30 mouse cellular contexts compared by ENCODE assay signal in the genomic region with DNA sequence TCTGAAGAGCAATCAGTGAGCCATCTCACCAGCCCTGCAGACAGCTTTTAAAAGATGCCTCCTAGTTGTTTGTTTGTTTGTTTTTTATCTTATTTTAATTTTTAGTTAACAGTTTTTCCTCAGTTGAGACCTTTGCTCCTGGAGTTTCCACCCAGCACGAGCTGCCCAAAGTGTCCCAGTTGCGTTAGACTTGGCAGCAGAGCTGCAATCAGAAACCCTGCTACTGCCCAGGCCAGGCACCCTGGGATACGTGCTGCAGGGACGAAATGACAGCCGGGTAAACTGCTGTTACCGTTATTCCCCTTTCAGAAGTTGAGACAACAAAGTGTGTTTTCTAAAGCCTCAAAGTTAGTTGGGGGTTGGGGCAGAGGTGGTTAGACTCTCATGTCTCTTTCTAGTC.
DNase-seq lines count a peak whose midpoint lies in the region; ATAC-seq and TF ChIP-seq lines count a peak whose summit lies in the region.
"Had no signal": no experiment of that assay in that cellular context is flagged by ENCODE, and none has a peak within 500 bp of the region (broad histone marks: within the 10 kb centered on the region; RNA-seq: fewer than 3 reads in every experiment).

No protein-coding gene starts in this region.

- ATAC-seq in kidney, embryonic 15.5 days (replicated peaks; ENCODE audit: low FRiP score) = no peak
- no peak for ATAC-seq in forebrain, embryonic 11.5 days (replicated peaks; ENCODE audit: low FRiP score)
- ATAC-seq in forebrain, embryonic 16.5 days = no peak
- ATAC-seq: forebrain, embryonic 13.5 days; inflammation-experienced regulatory T-cells, adult 6 months; liver, postnatal 0 days; lung, postnatal 0 days; midbrain, embryonic 15.5 days; Patski had no signal

- TF ChIP-seq CTCF in gastrocnemius, adult 2 months (IDR thresholded peaks at IDR 0.05) = no peak
- TF ChIP-seq CTCF in kidney, adult 2 months (conservative IDR thresholded peaks at IDR 0.05; ENCODE audit: insufficient read depth, insufficient read length, low read depth, low read length) = no peak

- no peak overlapping the region for H3K4me2 ChIP-seq in kidney, embryonic 15.5 days
- H3K4me2 ChIP-seq in forebrain, embryonic 11.5 days (ENCODE audit: low read depth, low read length, severe bottlenecking) = no peak overlapping the region
- no peak overlapping the region for H3K4me2 ChIP-seq in forebrain, embryonic 16.5 days (ENCODE audit: low read length)
- H3K4me2 ChIP-seq: embryonic facial prominence, embryonic 13.5 days; forebrain, embryonic 13.5 days; hindbrain, embryonic 12.5 days; liver, embryonic 11.5 days; midbrain, embryonic 15.5 days; neural tube, embryonic 12.5 days had no signal

- H3K27me3 ChIP-seq in kidney, adult 2 months (replicated peaks; ENCODE audit: control insufficient read depth, insufficient read depth, low read length) = no peaks in the 10 kb centered on the region
- no peaks in the 10 kb centered on the region for H3K27me3 ChIP-seq in kidney, embryonic 15.5 days
- H3K27me3 ChIP-seq in forebrain, embryonic 11.5 days (ENCODE audit: control insufficient read depth, insufficient read depth, low read length) = no peaks in the 10 kb centered on the region
- H3K27me3 ChIP-seq in forebrain, embryonic 16.5 days (replicated peaks; ENCODE audit: control insufficient read depth, insufficient read depth, low read length) = no peaks in the 10 kb centered on the region
- H3K27me3 ChIP-seq: CH12.LX; embryonic facial prominence, embryonic 13.5 days; forebrain, embryonic 13.5 days; hindbrain, embryonic 12.5 days; midbrain, embryonic 15.5 days; neural tube, embryonic 12.5 days; Patski had no signal

- H3K9ac ChIP-seq in kidney, embryonic 15.5 days = no peak overlapping the region
- no peak overlapping the region for H3K9ac ChIP-seq in forebrain, embryonic 11.5 days (ENCODE audit: low read length)
- no peak overlapping the region for H3K9ac ChIP-seq in forebrain, embryonic 16.5 days (replicated peaks; ENCODE audit: low read depth, low read length)
- H3K9ac ChIP-seq: embryonic facial prominence, embryonic 13.5 days; forebrain, embryonic 13.5 days; hindbrain, embryonic 12.5 days; liver, postnatal 0 days; midbrain, embryonic 15.5 days; neural tube, embryonic 12.5 days had no signal

- H3K4me3 ChIP-seq in gastrocnemius, adult 2 months = peak overlapping the region; percentile 43
- H3K4me3 ChIP-seq in kidney, adult 2 months (ENCODE audit: insufficient read depth, low read depth, low read length) = no peak overlapping the region
- no peak overlapping the region for H3K4me3 ChIP-seq in kidney, embryonic 15.5 days (replicated peaks)
- H3K4me3 ChIP-seq in forebrain, embryonic 11.5 days (ENCODE audit: low read depth, low read length) = no peak overlapping the region
- no peak overlapping the region for H3K4me3 ChIP-seq in forebrain, embryonic 16.5 days (replicated peaks; ENCODE audit: low read length)
- H3K4me3 ChIP-seq: embryonic facial prominence, embryonic 13.5 days; erythroblast, embryonic 14.5 days; forebrain, embryonic 13.5 days; hindbrain, embryonic 12.5 days; limb, embryonic 10.5 days; midbrain, embryonic 15.5 days; neural tube, embryonic 12.5 days had no signal

- no peaks in the 10 kb centered on the region for H3K36me3 ChIP-seq in kidney, adult 2 months (ENCODE audit: control insufficient read depth, insufficient read depth, low read length)
- no peaks in the 10 kb centered on the region for H3K36me3 ChIP-seq in kidney, embryonic 15.5 days
- no peaks in the 10 kb centered on the region for H3K36me3 ChIP-seq in forebrain, embryonic 11.5 days (ENCODE audit: control insufficient read depth, insufficient read depth, low read length)
- H3K36me3 ChIP-seq in forebrain, embryonic 16.5 days (ENCODE audit: control insufficient read depth, insufficient read depth) = no peaks in the 10 kb centered on the region
- H3K36me3 ChIP-seq: embryonic facial prominence, embryonic 13.5 days; G1E; hindbrain, embryonic 12.5 days; limb, embryonic 10.5 days; midbrain, embryonic 15.5 days; neural tube, embryonic 12.5 days had no signal

- peak; percentile 80 for DNase-seq in gastrocnemius, adult 2 months
- no peak for DNase-seq in gastrocnemius, postnatal 4 days (ENCODE audit: low spot score in 2 of 2)
- DNase-seq in kidney, adult 2 months = peak; percentile 28
- peak; percentile 54 to 62 for DNase-seq in gastrocnemius, adult 8-10 months (ENCODE audit: low spot score in 2 of 2)
- peak; percentile 22 for DNase-seq in heart, postnatal 4 days
- no peak for DNase-seq in forebrain, embryonic 11.5 days (ENCODE audit: low spot score)
- DNase-seq: B cell, adult 2 months; cerebellum, adult 2 months; cerebellum, postnatal 25 days; kidney, adult 18-20 months; kidney, postnatal 10 days; liver, postnatal 0 days; right cerebral cortex, postnatal 25 days; thymus, postnatal 14 days had no signal

- intact Hi-C loops in gastrocnemius, adult 2 months (cut with DNase I) = no loop called here

- no peaks in the 10 kb centered on the region for H3K4me1 ChIP-seq in kidney, adult 2 months (ENCODE audit: control insufficient read depth, insufficient read depth, low read length)
- no peaks in the 10 kb centered on the region for H3K4me1 ChIP-seq in kidney, embryonic 15.5 days
- no peaks in the 10 kb centered on the region for H3K4me1 ChIP-seq in forebrain, embryonic 11.5 days (replicated peaks; ENCODE audit: control insufficient read depth, insufficient read depth, low read length)
- no peaks in the 10 kb centered on the region for H3K4me1 ChIP-seq in forebrain, embryonic 16.5 days (replicated peaks; ENCODE audit: control insufficient read depth, insufficient read depth, low read length)
- H3K4me1 ChIP-seq: embryonic facial prominence, embryonic 13.5 days; forebrain, embryonic 13.5 days; hindbrain, embryonic 12.5 days; midbrain, embryonic 15.5 days; neural tube, embryonic 12.5 days had no signal

- no peak for TF ChIP-seq POLR2A in kidney, adult 2 months (IDR thresholded peaks at IDR 0.05; ENCODE audit: low read depth, low read length)

- peak overlapping the region; percentile 88 for H3K27ac ChIP-seq in gastrocnemius, adult 2 months
- H3K27ac ChIP-seq in kidney, adult 2 months (ENCODE audit: insufficient read depth, low read depth, low read length) = no peak overlapping the region
- no peak overlapping the region for H3K27ac ChIP-seq in kidney, embryonic 15.5 days
- H3K27ac ChIP-seq in forebrain, embryonic 11.5 days (ENCODE audit: low read depth, low read length) = no peak overlapping the region
- H3K27ac ChIP-seq in forebrain, embryonic 16.5 days (ENCODE audit: low read length) = no peak overlapping the region
- H3K27ac ChIP-seq: embryonic facial prominence, embryonic 13.5 days; forebrain, embryonic 13.5 days; hindbrain, embryonic 12.5 days; limb, embryonic 10.5 days; macrophage; midbrain, embryonic 15.5 days; neural tube, embryonic 12.5 days had no signal

- WGBS in kidney, adult 2 months = 38% methylated on average over 6 of the region's 6 CpGs
- WGBS in kidney, embryonic 15.5 days = 34% methylated on average over 6 of the region's 6 CpGs
- 62% methylated on average over 6 of the region's 6 CpGs for WGBS in forebrain, embryonic 11.5 days
- 54% methylated on average over 6 of the region's 6 CpGs for WGBS in forebrain, embryonic 16.5 days

- no peaks in the 10 kb centered on the region for H3K9me3 ChIP-seq in kidney, embryonic 15.5 days (replicated peaks)
- H3K9me3 ChIP-seq in forebrain, embryonic 11.5 days (ENCODE audit: control insufficient read depth, low read length) = no peaks in the 10 kb centered on the region
- no peaks in the 10 kb centered on the region for H3K9me3 ChIP-seq in forebrain, embryonic 16.5 days (ENCODE audit: control insufficient read depth, low read length)
- H3K9me3 ChIP-seq: embryonic facial prominence, embryonic 13.5 days; forebrain, embryonic 13.5 days; G1E; hindbrain, embryonic 12.5 days; limb, embryonic 10.5 days; midbrain, embryonic 15.5 days; neural tube, embryonic 12.5 days had no signal

Comparison
In these comparisons a context has a peak if more than half of its experiments do, and no peak if none do; other contexts are left out.
1. DNase-seq: peak in gastrocnemius, adult 2 months (single experiment), kidney, adult 2 months (single experiment), gastrocnemius, adult 8-10 months (2 of 2) and heart, postnatal 4 days (single experiment); none in gastrocnemius, postnatal 4 days (0 of 2) and forebrain, embryonic 11.5 days (single experiment).